Mouse (Mus musculus) limb, embryonic 11.5 days (tissue): ENCODE results near the gene Trpv3. TPM values are rescaled to one million over a fixed set of nuclear protein-coding genes. Genes with fewer than 3 reads are reported as not detected.

Source experiments
- ATAC-seq: fragments of 200-750 bp; cut with Nextera tagmentation; 2 replicates; pipeline ENCODE4 v1.8.0; 2017; ENCODE audit warnings: low read depth; ENCODE audit not compliant: insufficient number of reproducible peaks, low FRiP score, low TSS enrichment
- DNase-seq: peaks from one replicate; pipeline ENCODE4 v3.0.0-alpha.2; 2015; ENCODE audit warnings: low spot score
- H3K27ac ChIP-seq: fragments of 300-500 bp; sonication (generic); replicated peaks from 2 replicates; pipeline ENCODE4 v1.5.1; 2014; ENCODE audit warnings: low read depth, mild to moderate bottlenecking, low read length
- H3K27me3 ChIP-seq: fragments of 300-500 bp; sonication (generic); 2 replicates; pipeline ENCODE4 v1.6.1; 2014; ENCODE audit warnings: mild to moderate bottlenecking, low read length, mixed read lengths; ENCODE audit not compliant: control insufficient read depth, insufficient read depth
- H3K36me3 ChIP-seq: fragments of 300-500 bp; sonication (generic); 2 replicates; pipeline ENCODE4 v1.6.1; 2014; ENCODE audit warnings: mild to moderate bottlenecking, low read length, moderate library complexity, mixed read lengths; ENCODE audit not compliant: control insufficient read depth, insufficient read depth
- H3K4me1 ChIP-seq: fragments of 300-500 bp; sonication (generic); 2 replicates; pipeline ENCODE4 v1.6.1; 2014; ENCODE audit warnings: low read length, mixed read lengths; ENCODE audit not compliant: control insufficient read depth, insufficient read depth
- H3K4me2 ChIP-seq: fragments of 300-500 bp; sonication (generic); 2 replicates; pipeline ENCODE4 v1.6.1; 2014; ENCODE audit warnings: low read depth, mild to moderate bottlenecking, moderate library complexity; ENCODE audit not compliant: severe bottlenecking
- H3K4me3 ChIP-seq: fragments of 300-500 bp; sonication (generic); 2 replicates; pipeline ENCODE4 v1.5.1; 2014; ENCODE audit warnings: low read depth, low read length
- H3K9ac ChIP-seq: fragments of 300-500 bp; sonication (generic); 2 replicates; pipeline ENCODE4 v1.6.1; 2014; ENCODE audit warnings: mild to moderate bottlenecking, low read length
- H3K9me3 ChIP-seq: fragments of 300-500 bp; sonication (generic); 2 replicates; pipeline ENCODE4 v1.6.1; 2016; ENCODE audit warnings: low read length; ENCODE audit not compliant: control insufficient read depth
- WGBS: fragments of 180-500 bp; shearing (Covaris S2); extraction: QIAGEN DNeasy Blood & Tissue Kit; methylation state at CpG from one replicate; pipeline ENCODE4 v1.1.7; 2014; 5-methylcytosine and 5-hydroxymethylcytosine counted together
- polyA plus RNA-seq: library from polyadenylated mRNA; unstranded; fragments of >200 nt; fragmentation: Nextera tagmentation; extraction: Ambion mirVana; gene quantifications from 2 replicates; pipeline ENCODE4 v1.2.1, GENCODE M21; 2014

The Trpv3 gene
- 0.08 TPM in 1 of 2 replicates, not detected in the other for polyA plus RNA-seq

- Histone ChIP-seq H3K4me1 (no peaks in the 10 kb centered on the region), H3K27ac (no peak within 1 kb of the TSS), H3K4me2 (no peak within 1 kb of the TSS), H3K4me3 (no peak within 1 kb of the TSS), H3K36me3 (no peaks in the 10 kb centered on the region), H3K9me3 (no peaks in the 10 kb centered on the region), H3K9ac (no peak within 1 kb of the TSS), H3K27me3 (no peaks in the 10 kb centered on the region)
- ATAC-seq (no peak), DNase-seq (no peak)
- WGBS: 79% methylated on average over 7 of the region's 7 CpGs
Measured at GRCm38 (mm10) chr11:73267267-73267666, at the start of gene Trpv3. Gene Trpv3, plus strand, starts transcription at chr11:73267388.

GRCm38 (mm10) chr11:73219671-73220070, 47.5 kb upstream of the Trpv3 start:
- DNase-seq (no peak), ATAC-seq (no peak)
- no peak overlapping the region for H3K4me2 ChIP-seq
- no peaks in the 10 kb centered on the region for H3K36me3 ChIP-seq
- no peak overlapping the region for H3K27ac ChIP-seq
- H3K4me3 ChIP-seq: no peak overlapping the region
- 55% methylated on average over 2 of the region's 2 CpGs for WGBS
- no peaks in the 10 kb centered on the region for H3K9me3 ChIP-seq
- H3K9ac ChIP-seq: no peak overlapping the region
- no peaks in the 10 kb centered on the region for H3K27me3 ChIP-seq
- H3K4me1 ChIP-seq: no peaks in the 10 kb centered on the region

- H3K27me3 ChIP-seq: no peaks in the 10 kb centered on the region
- H3K9me3 ChIP-seq: no peaks in the 10 kb centered on the region
- ATAC-seq (no peak), DNase-seq (no peak)
- 93% methylated on average over 1 of the region's 1 CpGs for WGBS
- H3K4me2 ChIP-seq: no peak overlapping the region
- H3K36me3 ChIP-seq: no peaks in the 10 kb centered on the region
- no peaks in the 10 kb centered on the region for H3K4me1 ChIP-seq
- no peak overlapping the region for H3K9ac ChIP-seq
- H3K4me3 ChIP-seq: no peak overlapping the region
- H3K27ac ChIP-seq: no peak overlapping the region
Measured at GRCm38 (mm10) chr11:73220651-73221050, 46.5 kb upstream of the Trpv3 start.

GRCm38 (mm10) chr11:73222846-73223245, 44.3 kb upstream of the Trpv3 start:
- Histone ChIP-seq H3K27me3 (no peaks in the 10 kb centered on the region), H3K36me3 (no peaks in the 10 kb centered on the region), H3K27ac (no peak overlapping the region), H3K4me2 (no peak overlapping the region), H3K9me3 (no peaks in the 10 kb centered on the region), H3K4me1 (no peaks in the 10 kb centered on the region), H3K4me3 (no peak overlapping the region), H3K9ac (no peak overlapping the region)
- DNase-seq (no peak), ATAC-seq (no peak)
- 34% methylated on average over 5 of the region's 5 CpGs for WGBS

GRCm38 (mm10) chr11:73223966-73224365, 43.2 kb upstream of the Trpv3 start:
- no peak for DNase-seq
- Histone ChIP-seq H3K36me3 (no peaks in the 10 kb centered on the region), H3K4me1 (no peaks in the 10 kb centered on the region), H3K9ac (no peak overlapping the region), H3K4me2 (no peak overlapping the region), H3K4me3 (no peak overlapping the region), H3K27ac (no peak overlapping the region), H3K9me3 (no peaks in the 10 kb centered on the region), H3K27me3 (no peaks in the 10 kb centered on the region)
- no peak for ATAC-seq
- WGBS: 75% methylated on average over 2 of the region's 2 CpGs

GRCm38 (mm10) chr11:73225856-73226255, 41.3 kb upstream of the Trpv3 start:
- ATAC-seq: no peak
- WGBS: 92% methylated on average over 6 of the region's 6 CpGs
- no peaks in the 10 kb centered on the region for H3K27me3 ChIP-seq

GRCm38 (mm10) chr11:73228881-73229280, 38.3 kb upstream of the Trpv3 start:
- no peaks in the 10 kb centered on the region for H3K9me3 ChIP-seq
- no peaks in the 10 kb centered on the region for H3K4me1 ChIP-seq
- no peak overlapping the region for H3K4me3 ChIP-seq
- ATAC-seq: no peak
- 82% methylated on average over 5 of the region's 5 CpGs for WGBS
- DNase-seq: no peak
- H3K27ac ChIP-seq: no peak overlapping the region
- H3K27me3 ChIP-seq: no peaks in the 10 kb centered on the region
- no peaks in the 10 kb centered on the region for H3K36me3 ChIP-seq
- H3K4me2 ChIP-seq: no peak overlapping the region
- no peak overlapping the region for H3K9ac ChIP-seq

More at GRCm38 (mm10) chr11:73225856-73226255, 41.3 kb upstream of the Trpv3 start:
- Histone ChIP-seq H3K36me3 (no peaks in the 10 kb centered on the region), H3K4me1 (no peaks in the 10 kb centered on the region), H3K9ac (no peak overlapping the region), H3K4me2 (no peak overlapping the region), H3K4me3 (no peak overlapping the region), H3K27ac (no peak overlapping the region), H3K9me3 (no peaks in the 10 kb centered on the region)
- DNase-seq: no peak

- H3K9ac ChIP-seq: no peak overlapping the region
- ATAC-seq: no peak
- no peak for DNase-seq
- 92% methylated on average over 5 of the region's 5 CpGs for WGBS
- H3K4me1 ChIP-seq: no peaks in the 10 kb centered on the region
- H3K36me3 ChIP-seq: no peaks in the 10 kb centered on the region
- no peaks in the 10 kb centered on the region for H3K9me3 ChIP-seq
- no peak overlapping the region for H3K27ac ChIP-seq
- H3K4me3 ChIP-seq: no peak overlapping the region
- no peak overlapping the region for H3K4me2 ChIP-seq
- H3K27me3 ChIP-seq: no peaks in the 10 kb centered on the region
Measured at GRCm38 (mm10) chr11:73230081-73230480, 37.1 kb upstream of the Trpv3 start.

GRCm38 (mm10) chr11:73232513-73232912, 34.7 kb upstream of the Trpv3 start:
- Histone ChIP-seq H3K9me3 (no peaks in the 10 kb centered on the region), H3K4me2 (no peak overlapping the region), H3K9ac (no peak overlapping the region), H3K4me1 (no peaks in the 10 kb centered on the region), H3K36me3 (no peaks in the 10 kb centered on the region), H3K27me3 (no peaks in the 10 kb centered on the region), H3K4me3 (no peak overlapping the region), H3K27ac (no peak overlapping the region)
- DNase-seq: no peak
- WGBS: 56% methylated on average over 2 of the region's 2 CpGs
- ATAC-seq: no peak; the same call in 1 of the 2 replicates
